Mouse (Mus musculus) fat pad, adult 2 months (tissue): Measurements from ENCODE around the gene H2-K1.

Experiments used
- DNase-seq: peaks from one replicate; pipeline ENCODE4 v3.0.0-alpha.2; 2011; ENCODE audit warnings: low read depth, low spot score; ENCODE audit errors: extremely low read depth

The H2-K1 gene

GRCm38 (mm10) chr17:34000150-34000537, at the start of gene H2-K1:
Gene H2-K1 (minus strand): TSS chr17:34000347.
- DNase-seq, result peak; percentile 68

- DNase-seq, result no peak
Measured at GRCm38 (mm10) chr17:34047404-34048050, 47.4 kb upstream of the H2-K1 start.

- DNase-seq, result no peak
Measured at GRCm38 (mm10) chr17:34045941-34046340, 45.8 kb upstream of the H2-K1 start.

- DNase-seq, result no peak
Measured at GRCm38 (mm10) chr17:34039562-34040450, 39.7 kb upstream of the H2-K1 start.

GRCm38 (mm10) chr17:34038878-34039561, 38.9 kb upstream of the H2-K1 start, which contains the start of gene Col11a2:
Gene Col11a2 (plus strand): TSS chr17:34039437.
- no peak for DNase-seq

GRCm38 (mm10) chr17:34038440-34038839, 38.3 kb upstream of the H2-K1 start:
- DNase-seq, result no peak

GRCm38 (mm10) chr17:34037241-34037640, 37.1 kb upstream of the H2-K1 start:
- no peak for DNase-seq

GRCm38 (mm10) chr17:34036647-34037046, 36.5 kb upstream of the H2-K1 start:
- DNase-seq, result no peak

GRCm38 (mm10) chr17:34035517-34035916, 35.4 kb upstream of the H2-K1 start:
- DNase-seq, result no peak

- no peak for DNase-seq
Measured at GRCm38 (mm10) chr17:34034064-34034463, 33.9 kb upstream of the H2-K1 start.

- no peak for DNase-seq
Measured at GRCm38 (mm10) chr17:34033441-34033840, 33.3 kb upstream of the H2-K1 start.

GRCm38 (mm10) chr17:34032806-34033205, 32.7 kb upstream of the H2-K1 start:
- DNase-seq, result no peak

GRCm38 (mm10) chr17:34032174-34032632, 32.1 kb upstream of the H2-K1 start:
- no peak for DNase-seq

GRCm38 (mm10) chr17:34031465-34032173, 31.5 kb upstream of the H2-K1 start, which contains the start of the genes Slc39a7 and Rxrb:
Gene Slc39a7 (minus strand): TSS chr17:34031682.
Gene Rxrb (plus strand): TSS chr17:34031812.
- DNase-seq, result peak; percentile 36

- no peak for DNase-seq
Measured at GRCm38 (mm10) chr17:34030861-34031326, 30.7 kb upstream of the H2-K1 start.

- no peak for DNase-seq
Measured at GRCm38 (mm10) chr17:34029890-34030595, 29.9 kb upstream of the H2-K1 start.

GRCm38 (mm10) chr17:34029150-34029889, 29.2 kb upstream of the H2-K1 start:
- no peak for DNase-seq

GRCm38 (mm10) chr17:34028501-34029149, 28.5 kb upstream of the H2-K1 start:
- no peak for DNase-seq
